Mouse (Mus musculus) MEL (cell line): ENCODE results near the gene Tlk2.

Experiments
- CHD2 ChIP-seq: IDR thresholded peaks from 2 replicates; pipeline ENCODE4 v1.6.1; 2011; ENCODE audit warnings: low read length, improper control_type of control experiment
- CTCF ChIP-seq, 3 experiments: IDR thresholded peaks in 2 of 3; conservative IDR thresholded peaks in 1 of 3; 2 replicates each; pipeline ENCODE4 v1.5.1; 2011 to 2012; ENCODE audit warnings: low read length in 3 of 3, low read depth in 2 of 3, mild to moderate bottlenecking in 2 of 3, improper control_type of control experiment in 1 of 3, inconsistent platforms in 1 of 3, mixed read lengths in 1 of 3, moderate library complexity in 1 of 3; ENCODE audit not compliant: control insufficient read depth in 1 of 3, insufficient read depth in 1 of 3, poor library complexity in 1 of 3, severe bottlenecking in 1 of 3
- MAZ ChIP-seq: IDR thresholded peaks from 2 replicates; pipeline ENCODE4 v1.6.1; 2012; ENCODE audit warnings: low read depth, mild to moderate bottlenecking, inconsistent platforms, low read length, improper control_type of control experiment
- POLR2A ChIP-seq, 2 experiments: IDR thresholded peaks; 2 replicates each; pipeline ENCODE4 v1.6.1; 2011 to 2012; ENCODE audit warnings: low read length in 2 of 2, mild to moderate bottlenecking in 2 of 2, control low read depth in 1 of 2, improper control_type of control experiment in 1 of 2, low read depth in 1 of 2, moderate library complexity in 1 of 2; ENCODE audit not compliant: control insufficient read depth in 1 of 2, insufficient read depth in 1 of 2, poor library complexity in 1 of 2
- POLR2AphosphoS2 ChIP-seq: IDR thresholded peaks from 2 replicates; pipeline ENCODE4 v1.6.1; 2011; ENCODE audit warnings: low read length, improper control_type of control experiment
- USF1 ChIP-seq: IDR thresholded peaks from 2 replicates; pipeline ENCODE4 v1.6.1; 2014; ENCODE audit warnings: low read depth, mild to moderate bottlenecking, inconsistent platforms, low read length, improper control_type of control experiment, moderate library complexity
- ZC3H11A ChIP-seq: IDR thresholded peaks from 2 replicates; pipeline ENCODE4 v1.6.1; 2012; ENCODE audit warnings: low read depth, mild to moderate bottlenecking, inconsistent platforms, low read length, improper control_type of control experiment
- ZNF384 ChIP-seq: IDR thresholded peaks from 2 replicates; pipeline ENCODE4 v1.6.1; 2012; ENCODE audit warnings: low read depth, mild to moderate bottlenecking, inconsistent platforms, low read length, improper control_type of control experiment

GRCm38 (mm10) chr11:105158047-105158446, 20.6 kb upstream of the Tlk2 start:
- TF ChIP-seq ZC3H11A (no peak), CTCF (IDR thresholded peaks at IDR 0.05 in 2 of 3, conservative IDR thresholded peaks at IDR 0.05 in 1 of 3; ENCODE audit: control insufficient read depth in 1 of 3, insufficient read depth in 1 of 3, low read depth in 2 of 3, low read length in 3 of 3, poor library complexity in 1 of 3, severe bottlenecking in 1 of 3) (no peak), MAZ (no peak), USF1 (no peak), CHD2 (no peak), POLR2AphosphoS2 (no peak), POLR2A (IDR thresholded peaks at IDR 0.05; ENCODE audit: control insufficient read depth in 1 of 2, insufficient read depth in 1 of 2, low read depth in 1 of 2, low read length in 2 of 2, poor library complexity in 1 of 2) (no peak), ZNF384 (no peak)
